Mouse (Mus musculus) embryo, embryonic 10.5 days (tissue): Measurements from ENCODE around the gene Bnipl.

ENCODE experiments used
- DNase-seq: peaks from one replicate; pipeline ENCODE4 v3.0.0-alpha.2; 2015; ENCODE audit warnings: low spot score

Bnipl gene

GRCm38 (mm10) chr3:95250783-95251424 is at the start of gene Bnipl:
Gene Bnipl (minus strand): TSS chr3:95251193.
- no peak for DNase-seq

- DNase-seq: no peak
Measured at GRCm38 (mm10) chr3:95298018-95298417, 47.0 kb upstream of the Bnipl start.

- DNase-seq: peak; percentile 79
Measured at GRCm38 (mm10) chr3:95296103-95296469, 45.1 kb upstream of the Bnipl start.

GRCm38 (mm10) chr3:95295321-95296102 is 44.5 kb upstream of the Bnipl start:
- DNase-seq: no peak

- no peak for DNase-seq
Measured at GRCm38 (mm10) chr3:95294718-95295117, 43.7 kb upstream of the Bnipl start.

- no peak for DNase-seq
Measured at GRCm38 (mm10) chr3:95294316-95294715, 43.3 kb upstream of the Bnipl start.

GRCm38 (mm10) chr3:95293537-95293936 is 42.5 kb upstream of the Bnipl start:
- DNase-seq: no peak

- DNase-seq: no peak
Measured at GRCm38 (mm10) chr3:95292899-95293298, 41.9 kb upstream of the Bnipl start.

GRCm38 (mm10) chr3:95291041-95291440 is 40.0 kb upstream of the Bnipl start:
- DNase-seq: no peak

- no peak for DNase-seq
Measured at GRCm38 (mm10) chr3:95290156-95290555, 39.2 kb upstream of the Bnipl start.

GRCm38 (mm10) chr3:95289419-95289818 is 38.4 kb upstream of the Bnipl start:
- no peak for DNase-seq

GRCm38 (mm10) chr3:95287541-95287940 is 36.5 kb upstream of the Bnipl start:
- DNase-seq: no peak

GRCm38 (mm10) chr3:95286510-95286909 is 35.5 kb upstream of the Bnipl start:
- no peak for DNase-seq

- DNase-seq: no peak
Measured at GRCm38 (mm10) chr3:95286011-95286410, 35.0 kb upstream of the Bnipl start.

- no peak for DNase-seq
Measured at GRCm38 (mm10) chr3:95285390-95285789, 34.4 kb upstream of the Bnipl start.

GRCm38 (mm10) chr3:95284501-95285281 is 33.7 kb upstream of the Bnipl start:
- no peak for DNase-seq

GRCm38 (mm10) chr3:95284062-95284461 is 33.1 kb upstream of the Bnipl start:
- DNase-seq: no peak

GRCm38 (mm10) chr3:95283589-95283941 is 32.6 kb upstream of the Bnipl start:
- no peak for DNase-seq

GRCm38 (mm10) chr3:95282865-95283588 is 32.0 kb upstream of the Bnipl start:
- DNase-seq: peak; percentile 84

- peak; percentile 50 for DNase-seq
Measured at GRCm38 (mm10) chr3:95282381-95282864, 31.4 kb upstream of the Bnipl start.

- DNase-seq: peak; percentile 99
Measured at GRCm38 (mm10) chr3:95281216-95282126, 30.5 kb upstream of the Bnipl start, which contains the start of the genes Mindy1 and Prune1. Gene Mindy1 (plus strand): TSS chr3:95281345. Gene Prune1 (minus strand): TSS chr3:95282076.
